Mouse (Mus musculus) liver, adult 2 months (tissue): ENCODE measurements around the gene Gm11077.

Experiments
- CTCF ChIP-seq: fragments of 200-500 bp; IDR thresholded peaks from 2 replicates; pipeline ENCODE4 v1.5.1; 2011; ENCODE audit warnings: low read depth, low read length, control low read depth
- POLR2A ChIP-seq: fragments of 200-500 bp; IDR thresholded peaks from 2 replicates; pipeline ENCODE4 v1.6.1; 2011; ENCODE audit warnings: low read length, control low read depth; ENCODE audit not compliant: insufficient read depth; ENCODE audit errors: extremely low read depth

DNA sequence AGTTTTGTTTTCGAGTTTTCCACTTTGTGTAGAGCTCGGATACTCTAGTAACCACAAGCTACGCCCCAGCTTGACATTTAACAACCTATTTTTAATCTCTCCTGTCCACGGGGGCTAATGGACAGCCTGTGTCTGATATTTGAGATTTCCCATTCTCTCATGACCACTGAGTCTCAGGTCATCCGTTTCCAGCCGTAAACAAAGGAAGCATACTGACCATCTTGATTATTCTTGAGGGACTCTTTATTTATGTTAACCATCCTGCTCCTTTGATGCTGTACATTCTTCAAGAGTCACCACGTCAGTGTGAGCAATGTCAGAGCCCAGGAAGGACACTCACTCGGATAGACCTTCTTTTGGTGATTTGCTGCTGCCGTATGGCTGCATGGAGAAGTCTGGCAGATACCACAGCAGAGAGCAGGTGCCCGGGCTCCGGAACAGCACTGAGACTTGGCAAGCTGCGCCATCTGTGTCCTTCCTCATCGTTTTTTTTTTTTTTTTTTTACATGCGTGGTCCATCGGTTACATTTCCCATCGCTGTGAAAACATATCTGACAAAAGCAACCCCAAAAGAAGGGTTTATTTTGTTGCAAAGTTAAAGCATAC is 70.5 kb downstream of the Gm11077 start:
- TF ChIP-seq CTCF (no peak), POLR2A (no peak)
